Mouse (Mus musculus) small intestine, adult 2 months (tissue): ENCODE results near the gene Eps15. TPM values are rescaled to one million over a fixed set of nuclear protein-coding genes. Genes with fewer than 3 reads are reported as not detected.

Source experiments
- H3K27ac ChIP-seq: fragments of 200-500 bp; 2 replicates; pipeline ENCODE4 v1.5.1; 2012; ENCODE audit warnings: low read depth, low read length, control low read depth, inconsistent platforms; ENCODE audit not compliant: insufficient read depth
- H3K27me3 ChIP-seq: fragments of 200-500 bp; 2 replicates; pipeline ENCODE4 v1.6.1; 2012; ENCODE audit warnings: mild to moderate bottlenecking, moderate library complexity, low read length, inconsistent platforms; ENCODE audit not compliant: control insufficient read depth, insufficient read depth
- H3K36me3 ChIP-seq: fragments of 200-500 bp; 2 replicates; pipeline ENCODE4 v1.6.1; 2012; ENCODE audit warnings: mild to moderate bottlenecking, low read length, control low read depth, inconsistent platforms; ENCODE audit not compliant: control insufficient read depth, insufficient read depth
- H3K4me1 ChIP-seq: fragments of 200-500 bp; 2 replicates; pipeline ENCODE4 v1.6.1; 2012; ENCODE audit warnings: low read length, inconsistent platforms, mixed read lengths; ENCODE audit not compliant: control insufficient read depth, insufficient read depth, insufficient read length
- H3K4me3 ChIP-seq: fragments of 200-500 bp; 2 replicates; pipeline ENCODE4 v1.5.1; 2012; ENCODE audit warnings: low read depth, mild to moderate bottlenecking, control low read depth, inconsistent platforms, low read length, moderate library complexity
- CTCF ChIP-seq: fragments of 200-500 bp; IDR thresholded peaks from 2 replicates; pipeline ENCODE4 v1.5.1; 2012; ENCODE audit warnings: low read depth, mild to moderate bottlenecking, control low read depth, inconsistent platforms, low read length, moderate library complexity, mixed read lengths; ENCODE audit not compliant: insufficient replicate concordance, insufficient read length; ENCODE audit errors: extremely low read depth
- POLR2A ChIP-seq: fragments of 200-500 bp; IDR thresholded peaks from 2 replicates; pipeline ENCODE4 v1.6.1; 2012; ENCODE audit warnings: low read depth, mild to moderate bottlenecking, control low read depth, inconsistent platforms, low read length, moderate library complexity
- WGBS: fragments of 180-500 bp; shearing (Covaris S2); methylation state at CpG from one replicate; pipeline ENCODE4 v1.1.7; 2018; 5-methylcytosine and 5-hydroxymethylcytosine counted together
- polyA plus RNA-seq: library from polyadenylated mRNA; depleted of rRNA; stranded (reverse); fragments of >200 nt; gene quantifications from 2 replicates; pipeline ENCODE4 v1.2.3, GENCODE M21; 2012

Gene Eps15
- polyA plus RNA-seq, 1 experiment: 2.6 TPM

GRCm38 (mm10) chr4:109378107-109378506 lies 98.0 kb downstream of the Eps15 start:
- TF ChIP-seq CTCF (no peak), POLR2A (no peak)
- Histone ChIP-seq H3K4me3 (no peak overlapping the region), H3K36me3 (peaks cover 42% of the 10 kb centered on the region), H3K27me3 (no peaks in the 10 kb centered on the region), H3K27ac (no peak overlapping the region), H3K4me1 (no peaks in the 10 kb centered on the region)
- 95% methylated on average over 1 of the region's 1 CpGs for WGBS

DNA sequence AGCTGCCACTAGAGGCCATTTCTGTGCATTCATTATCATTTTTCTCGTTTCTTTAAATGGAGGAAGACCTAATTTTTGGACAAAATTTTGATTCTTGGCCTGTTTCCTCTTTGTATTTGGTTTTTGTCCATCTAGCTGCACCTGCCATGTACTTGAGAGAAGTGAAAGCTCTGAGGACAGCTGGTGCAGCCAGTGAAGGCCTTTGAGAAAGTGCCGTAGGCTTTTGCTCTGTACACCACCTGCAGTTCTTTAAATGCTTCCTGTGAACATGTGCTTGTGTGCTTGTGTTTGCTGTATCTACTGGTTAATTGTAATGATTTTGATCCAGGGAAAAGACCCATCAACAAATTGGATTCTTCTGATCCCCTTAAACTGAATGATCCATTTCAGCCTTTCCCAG lies 102.4 kb downstream of the Eps15 start:
- Histone ChIP-seq H3K27ac (no peak overlapping the region), H3K36me3 (peaks cover 35% of the 10 kb centered on the region), H3K4me1 (no peaks in the 10 kb centered on the region), H3K4me3 (no peak overlapping the region), H3K27me3 (no peaks in the 10 kb centered on the region; the same call in 1 of the 2 replicates)
- TF ChIP-seq POLR2A (no peak), CTCF (no peak)
- WGBS: 84% methylated on average over 2 of the region's 2 CpGs

DNA sequence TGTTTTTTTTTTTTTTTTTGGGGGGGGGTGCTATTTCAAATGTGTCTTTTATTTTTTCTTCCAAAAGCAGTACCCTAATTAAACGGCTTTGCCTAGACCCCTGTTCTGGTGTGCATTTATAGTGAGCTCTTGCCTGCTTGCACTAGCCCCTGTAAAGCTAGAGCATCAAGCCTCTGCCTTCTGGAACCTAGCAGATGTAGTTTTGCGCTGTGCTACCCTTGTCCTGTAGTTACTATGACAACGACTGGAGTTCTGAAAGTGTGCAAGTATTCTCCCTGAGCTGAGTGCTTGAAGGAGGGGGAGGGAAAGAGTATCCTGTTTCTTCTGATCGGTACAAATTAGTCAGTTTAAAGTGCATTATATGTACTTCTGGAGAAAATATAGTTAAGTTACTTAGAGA lies 105.5 kb downstream of the Eps15 start:
- Histone ChIP-seq H3K4me3 (no peak overlapping the region), H3K36me3 (peaks cover 22% of the 10 kb centered on the region), H3K27me3 (no peaks in the 10 kb centered on the region; the same call in 1 of the 2 replicates), H3K4me1 (no peaks in the 10 kb centered on the region), H3K27ac (no peak overlapping the region)
- TF ChIP-seq CTCF (no peak), POLR2A (no peak)
- 91% methylated on average over 4 of the region's 4 CpGs for WGBS

- Histone ChIP-seq H3K36me3 (peaks cover 6% of the 10 kb centered on the region), H3K4me3 (no peak overlapping the region), H3K27ac (no peak overlapping the region), H3K4me1 (peaks cover 9% of the 10 kb centered on the region), H3K27me3 (no peaks in the 10 kb centered on the region)
- 50% methylated on average over 6 of the region's 6 CpGs for WGBS
- no peak for TF ChIP-seq CTCF
- no peak for TF ChIP-seq POLR2A
Measured at GRCm38 (mm10) chr4:109393229-109393779, 113.2 kb downstream of the Eps15 start.

DNA sequence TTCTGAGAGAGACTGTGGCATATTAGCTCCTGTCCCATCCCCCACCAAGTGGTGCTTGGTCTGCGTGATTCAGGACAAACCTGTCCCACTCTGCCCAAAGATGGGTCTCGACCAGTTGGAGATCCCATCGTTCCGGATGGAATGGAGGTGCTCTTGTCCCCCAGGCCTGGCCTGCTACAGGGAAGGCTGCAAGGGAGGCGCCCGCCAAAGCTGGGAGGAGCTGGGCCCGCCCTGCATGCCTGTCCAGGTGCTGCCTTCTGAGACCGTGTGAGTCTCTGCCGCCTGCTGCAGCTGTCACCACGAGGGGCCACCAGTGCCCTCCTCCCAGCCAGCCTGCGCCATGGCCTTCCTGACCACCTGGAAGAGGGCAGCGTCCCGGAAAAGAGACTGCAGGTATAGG lies 113.8 kb downstream of the Eps15 start:
- peak overlapping the region; percentile 39 for H3K4me3 ChIP-seq
- 0 out of 2 replicates have a peak, but pooled peaks cover 3% of the 10 kb centered on the region for H3K36me3 ChIP-seq
- H3K27me3 ChIP-seq: no peaks in the 10 kb centered on the region
- 4% methylated on average over 13 of the region's 13 CpGs for WGBS
- H3K4me1 ChIP-seq: peaks cover 9% of the 10 kb centered on the region
- TF ChIP-seq POLR2A: no peak
- no peak for TF ChIP-seq CTCF
- no peak overlapping the region for H3K27ac ChIP-seq

GRCm38 (mm10) chr4:109394314-109395074 lies 114.4 kb downstream of the Eps15 start:
- 28% methylated on average over 13 of the region's 13 CpGs for WGBS
- H3K27me3 ChIP-seq: no peaks in the 10 kb centered on the region
- TF ChIP-seq POLR2A (no peak), CTCF (no peak)
- peaks cover 9% of the 10 kb centered on the region for H3K4me1 ChIP-seq
- H3K4me3 ChIP-seq: peak overlapping the region; percentile 39
- H3K36me3 ChIP-seq: 0 out of 2 replicates have a peak, but pooled peaks cover 2% of the 10 kb centered on the region
- H3K27ac ChIP-seq: no peak overlapping the region

GRCm38 (mm10) chr4:109400366-109400980 lies 120.4 kb downstream of the Eps15 start:
- H3K27me3 ChIP-seq: no peaks in the 10 kb centered on the region
- no peak overlapping the region for H3K4me3 ChIP-seq
- TF ChIP-seq POLR2A (no peak), CTCF (no peak)
- 55% methylated on average over 10 of the region's 10 CpGs for WGBS
- H3K36me3 ChIP-seq: no peaks in the 10 kb centered on the region
- no peaks in the 10 kb centered on the region for H3K4me1 ChIP-seq
- no peak overlapping the region for H3K27ac ChIP-seq
